Mouse (Mus musculus) myocyte (in vitro differentiated cells): ENCODE measurements around the gene Rbm20.

Experiments used
- CEBPB ChIP-seq: IDR thresholded peaks from 2 replicates; pipeline ENCODE4 v1.6.1; 2011; ENCODE audit warnings: mild to moderate bottlenecking, moderate library complexity; ENCODE audit not compliant: poor library complexity, insufficient read depth, severe bottlenecking
- POLR2A ChIP-seq: IDR thresholded peaks from one replicate; pipeline ENCODE4 v1.6.1; 2011; ENCODE audit warnings: low read depth, mild to moderate bottlenecking, control low read depth, moderate library complexity; ENCODE audit not compliant: insufficient read length

GRCm38 (mm10) chr19:53727277-53727676 is 50.2 kb downstream of the Rbm20 start:
- no peak for TF ChIP-seq POLR2A
- TF ChIP-seq CEBPB: no peak
